12 mouse cellular contexts compared by ENCODE assay signal in the genomic region with DNA sequence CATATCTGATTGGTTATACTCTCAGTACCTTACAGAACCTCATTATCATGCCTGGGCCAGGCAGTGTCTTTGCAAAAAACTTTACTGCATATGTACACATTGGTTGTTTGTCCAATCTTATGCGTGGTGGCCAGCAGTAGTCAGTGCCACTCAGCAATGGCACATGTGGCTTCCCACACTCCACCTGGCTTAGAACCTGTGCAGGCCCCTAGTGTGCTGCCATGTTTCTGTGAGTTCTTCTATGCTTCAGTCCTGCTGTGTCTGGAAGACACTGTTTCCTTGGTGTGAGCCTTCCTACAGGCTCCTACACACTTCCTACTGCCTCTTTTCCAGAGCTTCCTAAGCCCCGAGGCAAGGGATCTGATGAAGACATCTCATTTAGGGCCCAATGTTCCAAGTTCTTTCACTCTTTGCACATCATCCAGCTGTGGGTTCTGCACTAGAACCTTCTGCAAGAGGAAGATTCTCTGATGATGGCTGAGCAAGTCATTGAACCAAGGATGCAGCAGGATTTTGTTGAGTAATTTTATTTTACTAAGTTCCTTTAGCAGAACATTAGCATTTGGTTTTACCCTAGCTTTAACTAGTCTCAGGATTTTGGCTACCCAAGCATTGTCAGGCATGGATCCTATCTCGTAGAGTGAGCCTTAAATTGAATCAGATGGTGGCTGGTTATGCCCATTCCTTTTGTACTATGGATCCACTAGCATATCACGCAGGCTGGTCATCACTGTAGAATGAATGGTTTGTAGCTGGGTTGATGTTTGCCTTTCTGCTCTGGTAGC. TPM values are rescaled to one million over a fixed set of nuclear protein-coding genes. Genes with fewer than 3 reads are reported as not detected.
A peak's percentile ranks its signal among the peaks of the same experiment; 100 is the strongest.
DNase-seq lines count a peak whose midpoint lies in the region; ATAC-seq and TF ChIP-seq lines count a peak whose summit lies in the region.
"Not testable (repeated sequence)": the region's sequence is repeated elsewhere in the genome, so short reads cannot be mapped to it uniquely, and the experiment has no call there.
"Had no signal": no experiment of that assay in that cellular context is flagged by ENCODE, and none has a peak within 500 bp of the region (broad histone marks: within the 10 kb centered on the region; RNA-seq: fewer than 3 reads in every experiment).

No protein-coding gene starts in this region.

- not testable (repeated sequence) for TF ChIP-seq EP300 in lung, postnatal 0 days (IDR thresholded peaks at IDR 0.05)

- DNase-seq in lung, postnatal 0 days (ENCODE audit: low spot score); neural tube, embryonic 11.5 days (ENCODE audit: low spot score): not testable (repeated sequence)

- TF ChIP-seq CTCF in lung, postnatal 0 days (IDR thresholded peaks at IDR 0.05) = not testable (repeated sequence)

- H3K27ac ChIP-seq in forebrain, embryonic 12.5 days; heart, embryonic 13.5 days (replicated peaks); hindbrain, embryonic 15.5 days (replicated peaks); kidney, embryonic 15.5 days; liver, embryonic 12.5 days; lung, postnatal 0 days (ENCODE audit: low read length); neural tube, embryonic 11.5 days (ENCODE audit: low read depth, low read length): not testable (repeated sequence)

- WGBS in forebrain, embryonic 12.5 days = 66% methylated on average over 4 of the region's 4 CpGs
- 57% methylated on average over 4 of the region's 4 CpGs for WGBS in heart, embryonic 13.5 days
- 67% methylated on average over 4 of the region's 4 CpGs for WGBS in hindbrain, embryonic 15.5 days
- WGBS in kidney, embryonic 15.5 days = 65% methylated on average over 4 of the region's 4 CpGs
- WGBS in liver, embryonic 12.5 days (ENCODE audit: insufficient replicate concordance) = 44% methylated on average over 4 of the region's 4 CpGs
- WGBS in lung, postnatal 0 days = 54% methylated on average over 4 of the region's 4 CpGs
- whole genome bisulfite sequencing in neural tube, embryonic 11.5 days = 59% methylated on average over 4 of the region's 4 CpGs

- not testable (repeated sequence) for H3K4me1 ChIP-seq in forebrain, embryonic 12.5 days; heart, embryonic 13.5 days; hindbrain, embryonic 15.5 days (replicated peaks); kidney, embryonic 15.5 days; liver, embryonic 12.5 days; lung, postnatal 0 days (ENCODE audit: insufficient read depth, low read depth, low read length); neural tube, embryonic 11.5 days (ENCODE audit: control insufficient read depth, insufficient read depth, low read length)

- not testable (repeated sequence) for H3K9ac ChIP-seq in forebrain, embryonic 12.5 days; heart, embryonic 13.5 days; hindbrain, embryonic 15.5 days; kidney, embryonic 15.5 days; liver, embryonic 12.5 days; lung, postnatal 0 days (replicated peaks; ENCODE audit: low read depth); neural tube, embryonic 11.5 days (ENCODE audit: low read length)

- H3K27me3 ChIP-seq in forebrain, embryonic 12.5 days; heart, embryonic 13.5 days (replicated peaks); hindbrain, embryonic 15.5 days; kidney, embryonic 15.5 days; liver, embryonic 12.5 days (replicated peaks); lung, postnatal 0 days (replicated peaks; ENCODE audit: insufficient read depth, low read length); neural tube, embryonic 11.5 days (ENCODE audit: control insufficient read depth, insufficient read depth, low read length): not testable (repeated sequence)

- H3K4me2 ChIP-seq in forebrain, embryonic 12.5 days; heart, embryonic 13.5 days; hindbrain, embryonic 15.5 days; kidney, embryonic 15.5 days; liver, embryonic 12.5 days; lung, postnatal 0 days (replicated peaks; ENCODE audit: low read depth, low read length); neural tube, embryonic 11.5 days (ENCODE audit: low read depth): not testable (repeated sequence)

- not testable (repeated sequence) for H3K4me3 ChIP-seq in forebrain, embryonic 12.5 days (replicated peaks); heart, embryonic 13.5 days; hindbrain, embryonic 15.5 days; kidney, embryonic 15.5 days (replicated peaks); liver, embryonic 12.5 days; lung, postnatal 0 days (ENCODE audit: low read depth, low read length); neural tube, embryonic 11.5 days (ENCODE audit: low read depth, low read length)

- peaks cover 31% of the 10 kb centered on the region for H3K9me3 ChIP-seq in forebrain, embryonic 12.5 days
- H3K9me3 ChIP-seq in heart, embryonic 13.5 days = peaks cover 33% of the 10 kb centered on the region
- peaks cover 29% of the 10 kb centered on the region for H3K9me3 ChIP-seq in hindbrain, embryonic 15.5 days
- peaks cover 19% of the 10 kb centered on the region for H3K9me3 ChIP-seq in kidney, embryonic 15.5 days (replicated peaks)
- peaks cover 14% of the 10 kb centered on the region; the same call in 1 of the 2 replicates for H3K9me3 ChIP-seq in liver, embryonic 12.5 days (replicated peaks)
- not testable (repeated sequence) for H3K9me3 ChIP-seq in lung, postnatal 0 days (ENCODE audit: low read length); neural tube, embryonic 11.5 days (ENCODE audit: control insufficient read depth, low read length)

- ATAC-seq in forebrain, embryonic 12.5 days (ENCODE audit: low FRiP score) = peak; percentile 83
- ATAC-seq in heart, embryonic 13.5 days (ENCODE audit: extremely low read depth, insufficient number of reproducible peaks, low FRiP score, low TSS enrichment) = peak; percentile 68
- ATAC-seq in hindbrain, embryonic 15.5 days (ENCODE audit: low FRiP score, low read depth) = peak; percentile 90
- ATAC-seq in kidney, embryonic 15.5 days (replicated peaks; ENCODE audit: low FRiP score) = peak; percentile 88
- ATAC-seq in liver, embryonic 12.5 days = peak; percentile 71
- peak; percentile 71 for ATAC-seq in lung, postnatal 0 days
- ATAC-seq in neural tube, embryonic 11.5 days (ENCODE audit: insufficient read depth, low FRiP score, low TSS enrichment) = peak; percentile 85

- not testable (repeated sequence) for H3K36me3 ChIP-seq in forebrain, embryonic 12.5 days (replicated peaks); heart, embryonic 13.5 days; hindbrain, embryonic 15.5 days; kidney, embryonic 15.5 days; liver, embryonic 12.5 days; lung, postnatal 0 days (ENCODE audit: insufficient read depth, low read length); neural tube, embryonic 11.5 days (ENCODE audit: control insufficient read depth, insufficient read depth, low read length)

RNA-seq across cellular contexts. Expression of gene Speer4c, which starts 25.0 kb away (rescaled TPM):
- polyA plus RNA-seq in forebrain, embryonic 12.5 days (2016; fragmentation: Nextera tagmentation; extraction: Ambion mirVana) = not detected in 2 replicates
- polyA plus RNA-seq in heart, embryonic 13.5 days (2015; fragmentation: Nextera tagmentation; extraction: Ambion mirVana) = not detected in 2 replicates
- not detected in 2 replicates for polyA plus RNA-seq in hindbrain, embryonic 15.5 days (2015; fragmentation: Nextera tagmentation; extraction: Ambion mirVana)
- polyA plus RNA-seq in kidney, embryonic 15.5 days (2015; fragmentation: Nextera tagmentation; extraction: Ambion mirVana) = not detected in 2 replicates
- polyA plus RNA-seq in liver, embryonic 12.5 days (2016; fragmentation: Nextera tagmentation; extraction: Ambion mirVana) = not detected in 2 replicates
- 0.42 and 0.51 TPM in 2 replicates for polyA plus RNA-seq in lung, postnatal 0 days (2015; fragmentation: Nextera tagmentation; extraction: Ambion mirVana)
- polyA plus RNA-seq in neural tube, embryonic 11.5 days (2014; fragmentation: Nextera tagmentation; extraction: Ambion mirVana) = not detected in 2 replicates
- polyA plus RNA-seq: brain, embryonic 14.5 days; CD4-positive, CD25-positive, alpha-beta regulatory T cell, adult 4 months; hindbrain, embryonic 10.5 days; liver, adult 2 months; spleen, adult 2 months had no signal

RNA-seq across cellular contexts. Expression of gene 4930572O03Rik, which starts 32.2 kb away (rescaled TPM):
- polyA plus RNA-seq in forebrain, embryonic 12.5 days (2016; fragmentation: Nextera tagmentation; extraction: Ambion mirVana) = not detected in 2 replicates
- polyA plus RNA-seq in heart, embryonic 13.5 days (2015; fragmentation: Nextera tagmentation; extraction: Ambion mirVana) = not detected in 2 replicates
- polyA plus RNA-seq in hindbrain, embryonic 15.5 days (2015; fragmentation: Nextera tagmentation; extraction: Ambion mirVana) = not detected in 2 replicates
- polyA plus RNA-seq in kidney, embryonic 15.5 days (2015; fragmentation: Nextera tagmentation; extraction: Ambion mirVana) = not detected in 2 replicates
- polyA plus RNA-seq in liver, embryonic 12.5 days (2016; fragmentation: Nextera tagmentation; extraction: Ambion mirVana) = not detected in 2 replicates
- polyA plus RNA-seq in lung, postnatal 0 days (2015; fragmentation: Nextera tagmentation; extraction: Ambion mirVana) = not detected in 2 replicates
- polyA plus RNA-seq in neural tube, embryonic 11.5 days (2014; fragmentation: Nextera tagmentation; extraction: Ambion mirVana) = not detected in 2 replicates
- polyA plus RNA-seq: brain, embryonic 14.5 days; CD4-positive, CD25-positive, alpha-beta regulatory T cell, adult 4 months; hindbrain, embryonic 10.5 days; liver, adult 2 months; spleen, adult 2 months had no signal
